Mouse (Mus musculus) kidney, postnatal 36 days (tissue): ENCODE data around the gene Metap1.
"Not testable (repeated sequence)": the region's sequence is repeated elsewhere in the genome, so short reads cannot be mapped to it uniquely, and the experiment has no call there.

Experiments used
- DNase-seq, 2 experiments: peaks; one replicate each; pipeline ENCODE4 v3.0.0; 2021 to 2022; ENCODE audit warnings: mixed read lengths in 2 of 2

Gene Metap1

DNA sequence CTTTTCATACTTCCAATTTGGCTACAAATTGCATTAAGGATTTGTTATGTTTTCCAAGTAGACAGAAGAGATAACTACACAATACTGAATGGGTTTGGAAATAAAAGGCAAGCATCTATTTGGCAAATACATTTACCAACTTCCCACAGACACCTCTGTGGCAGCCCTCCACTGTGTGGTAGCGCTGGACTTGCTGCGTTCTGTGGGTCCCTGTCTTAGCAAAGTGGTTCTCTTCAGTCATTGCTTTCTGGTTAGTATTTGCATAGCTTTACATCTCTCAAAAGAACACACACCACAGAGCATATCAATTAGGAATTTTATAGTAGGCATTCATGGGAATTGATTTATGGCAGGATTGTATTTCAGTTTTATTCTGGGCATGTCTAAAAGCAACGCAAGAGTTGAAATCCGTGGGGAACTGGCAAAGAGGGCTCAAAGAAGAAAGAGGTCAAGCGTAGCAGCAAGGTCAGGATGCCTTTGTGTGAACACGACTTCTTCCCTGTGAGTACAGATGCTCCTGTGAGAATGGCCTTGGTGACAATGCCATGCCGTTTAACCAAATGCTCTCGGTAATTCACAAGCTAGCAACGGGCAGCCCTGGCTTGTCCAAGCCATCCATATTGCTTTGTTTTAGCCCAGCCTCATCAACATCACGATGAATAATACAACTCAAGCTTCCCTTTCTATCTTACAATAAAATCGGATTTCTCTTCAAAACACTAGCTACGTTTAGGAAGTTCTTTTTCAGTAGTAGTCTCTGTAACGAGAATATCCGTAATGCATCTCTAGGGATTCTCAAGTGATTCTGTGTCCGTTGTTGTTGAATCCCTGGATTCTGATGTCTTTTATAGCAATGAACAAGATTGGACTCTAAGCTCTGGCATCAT lies 10.8 kb upstream of the Metap1 start:
- no peak for DNase-seq

DNA sequence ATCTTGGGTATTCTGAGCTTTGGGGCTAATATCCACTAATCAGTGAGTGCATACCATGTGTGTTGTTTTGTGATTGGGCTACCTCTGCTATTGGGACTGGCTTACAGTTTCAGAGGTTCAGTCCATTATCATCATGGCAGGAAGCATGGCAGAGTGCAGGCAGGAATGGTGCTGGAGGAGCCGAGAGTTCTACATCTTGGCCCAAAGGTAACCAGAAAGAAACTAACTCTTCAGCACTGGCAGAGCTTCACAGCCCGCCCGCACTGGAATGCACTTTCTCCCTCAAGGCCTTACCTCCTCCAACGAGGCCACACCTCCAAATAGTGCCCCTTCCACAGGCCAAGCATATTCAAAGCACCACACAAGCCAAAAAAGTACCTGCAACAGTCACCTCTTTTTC lies 9.4 kb upstream of the Metap1 start:
- no peak for DNase-seq

DNA sequence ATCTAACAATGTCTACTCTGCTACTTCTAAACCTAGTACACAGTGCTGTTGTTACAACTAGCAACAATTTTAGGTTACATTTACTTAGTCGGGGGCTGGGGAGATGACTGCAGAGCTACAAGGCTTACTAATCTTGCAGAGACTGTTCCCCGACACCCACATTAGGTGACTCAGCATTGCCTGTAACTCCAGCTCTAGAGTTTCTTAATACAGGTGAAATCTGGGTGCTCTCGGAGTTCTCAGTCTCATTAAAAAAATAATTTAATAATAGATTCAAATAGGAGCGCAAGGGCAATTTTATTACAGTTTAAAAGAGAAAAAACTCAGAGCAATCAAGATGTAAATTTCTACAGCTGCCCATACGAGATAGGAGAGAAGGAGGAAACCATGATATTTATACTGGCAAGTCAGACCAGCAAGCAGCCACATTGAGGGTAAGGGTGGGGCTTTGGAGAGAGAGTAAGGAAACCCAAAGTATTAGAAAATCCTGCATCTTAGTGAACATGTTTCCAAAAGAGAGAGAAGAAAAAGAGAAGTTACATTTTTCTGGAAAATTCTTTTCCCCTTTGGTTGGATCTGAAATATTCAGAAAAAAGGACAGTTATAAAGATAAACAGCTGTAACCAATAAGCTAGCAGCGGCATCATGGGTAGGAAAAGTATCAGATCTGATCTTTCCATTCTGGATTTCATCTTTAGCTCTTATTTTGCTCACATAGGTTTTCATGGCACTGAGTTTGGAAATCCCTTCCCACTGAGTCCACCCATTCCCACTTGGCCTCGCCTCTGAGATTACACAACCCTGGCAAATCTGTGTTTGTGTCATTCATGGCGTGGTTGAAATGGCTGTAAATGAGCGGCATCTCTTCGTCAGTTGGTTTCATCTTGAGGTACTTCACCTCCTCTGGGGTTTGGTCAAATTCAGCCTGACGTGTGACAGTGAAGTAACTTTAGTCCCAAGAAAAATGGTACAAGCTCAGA lies 6.1 kb upstream of the Metap1 start:
- no peak for DNase-seq

DNA sequence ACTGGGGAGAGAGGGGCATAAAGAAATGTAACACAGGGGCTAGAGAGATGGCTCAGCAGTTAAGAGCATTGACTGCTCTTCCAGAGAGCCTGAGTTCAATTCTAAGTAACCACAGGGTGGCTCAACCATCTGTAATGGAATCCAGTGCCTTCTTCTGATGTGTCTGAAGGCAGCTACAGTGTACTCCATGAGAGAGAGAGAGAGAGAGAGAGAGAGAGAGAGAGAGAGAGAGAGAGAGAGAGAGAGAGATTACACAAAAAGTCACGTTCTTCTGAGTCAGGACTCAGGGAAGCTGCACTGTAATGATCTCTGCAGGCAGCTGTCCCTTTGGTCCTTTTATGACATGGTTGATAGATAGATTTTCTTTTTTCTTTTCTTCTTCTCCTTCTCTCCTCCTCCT lies 5.2 kb upstream of the Metap1 start:
- DNase-seq: no peak

DNA sequence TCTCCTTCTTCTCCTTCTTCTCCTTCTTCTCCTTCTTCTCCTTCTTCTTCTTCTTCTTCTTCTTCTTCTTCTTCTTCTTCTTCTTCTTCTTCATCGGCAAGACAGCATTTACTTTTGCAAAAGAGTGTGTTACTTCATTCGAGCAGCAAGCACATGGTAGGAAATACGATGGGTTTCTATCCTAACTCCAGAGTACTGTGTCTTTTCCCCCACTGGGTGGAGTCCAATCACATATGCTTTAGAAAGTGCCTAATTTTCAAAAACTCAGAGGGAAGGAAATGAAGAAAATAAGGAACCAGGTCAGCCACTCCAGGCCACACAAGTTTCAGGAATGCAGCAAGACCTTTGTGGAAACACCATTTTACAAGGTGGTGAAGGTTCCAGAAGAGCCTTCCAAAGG lies 4.4 kb upstream of the Metap1 start:
- DNase-seq: no peak

DNA sequence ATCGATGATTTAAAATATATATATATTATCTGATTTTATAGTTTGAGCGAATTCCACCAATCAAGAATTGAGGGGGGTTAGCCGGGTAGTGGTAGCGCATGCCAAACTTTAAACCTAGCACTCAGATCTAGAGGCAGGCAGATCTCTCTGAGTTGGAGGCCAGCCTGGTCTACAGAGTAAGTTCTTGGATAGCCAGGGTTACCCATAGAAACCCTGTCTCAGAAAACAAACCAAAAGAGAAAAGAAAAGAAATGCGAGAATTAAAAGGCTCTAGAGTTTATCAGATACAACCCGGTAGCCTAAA lies 671 bp upstream of the Metap1 start:
- DNase-seq: no peak

DNA sequence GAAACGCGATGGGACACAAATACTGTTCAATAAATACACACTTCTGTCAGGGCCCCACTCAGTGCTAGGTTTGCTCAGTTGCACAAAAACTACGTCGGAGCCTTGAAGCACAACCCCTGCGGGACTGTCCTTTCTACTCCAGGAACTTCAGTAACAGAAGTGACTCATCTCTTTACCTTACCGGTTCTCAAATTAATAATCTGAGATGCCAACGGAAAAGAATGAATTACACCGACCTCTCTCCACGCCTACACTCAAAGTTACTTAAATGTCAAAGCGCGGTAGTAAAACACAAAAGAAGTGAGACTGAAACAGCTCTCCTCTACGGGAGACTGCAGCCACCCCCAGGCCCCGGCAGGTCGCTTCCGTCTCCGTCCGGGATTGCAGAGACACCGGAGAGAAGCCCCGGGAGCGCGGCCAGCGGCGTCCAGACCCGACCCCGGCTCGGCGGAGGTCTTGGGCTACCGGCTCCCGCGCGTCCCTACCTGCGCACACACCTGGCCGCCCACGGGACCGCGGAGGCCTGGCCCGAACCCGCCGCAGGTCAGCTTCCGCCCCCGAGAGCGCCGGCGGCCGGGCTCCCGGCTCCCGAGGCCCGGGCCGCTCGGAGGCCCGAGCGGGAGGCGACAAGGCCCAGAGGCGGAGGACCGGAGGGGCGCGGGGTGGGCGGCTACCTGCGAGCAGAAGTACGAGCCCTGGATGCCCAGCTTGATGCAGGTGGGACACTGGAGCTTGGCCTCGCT lies 560 bp downstream of the Metap1 start:
- DNase-seq: no peak

DNA sequence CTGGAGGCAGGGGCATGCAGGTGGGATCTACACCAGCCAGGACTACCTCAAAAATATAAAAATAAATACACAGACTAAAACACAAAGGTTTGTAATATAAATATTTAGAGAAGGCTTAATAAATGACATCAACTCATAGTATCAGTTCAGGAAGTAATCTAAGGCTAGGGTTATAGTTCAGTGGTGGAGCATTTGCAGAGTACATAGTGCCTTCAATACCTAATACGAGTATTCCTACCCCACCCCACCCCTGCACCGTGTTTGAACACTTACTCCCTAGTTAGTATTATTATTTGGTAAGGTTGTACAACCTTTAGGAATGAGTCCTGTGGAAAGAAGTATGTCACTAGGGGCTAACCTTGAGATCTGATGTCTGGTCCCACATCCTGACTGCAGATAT lies 6.1 kb downstream of the Metap1 start:
- DNase-seq: no peak

DNA sequence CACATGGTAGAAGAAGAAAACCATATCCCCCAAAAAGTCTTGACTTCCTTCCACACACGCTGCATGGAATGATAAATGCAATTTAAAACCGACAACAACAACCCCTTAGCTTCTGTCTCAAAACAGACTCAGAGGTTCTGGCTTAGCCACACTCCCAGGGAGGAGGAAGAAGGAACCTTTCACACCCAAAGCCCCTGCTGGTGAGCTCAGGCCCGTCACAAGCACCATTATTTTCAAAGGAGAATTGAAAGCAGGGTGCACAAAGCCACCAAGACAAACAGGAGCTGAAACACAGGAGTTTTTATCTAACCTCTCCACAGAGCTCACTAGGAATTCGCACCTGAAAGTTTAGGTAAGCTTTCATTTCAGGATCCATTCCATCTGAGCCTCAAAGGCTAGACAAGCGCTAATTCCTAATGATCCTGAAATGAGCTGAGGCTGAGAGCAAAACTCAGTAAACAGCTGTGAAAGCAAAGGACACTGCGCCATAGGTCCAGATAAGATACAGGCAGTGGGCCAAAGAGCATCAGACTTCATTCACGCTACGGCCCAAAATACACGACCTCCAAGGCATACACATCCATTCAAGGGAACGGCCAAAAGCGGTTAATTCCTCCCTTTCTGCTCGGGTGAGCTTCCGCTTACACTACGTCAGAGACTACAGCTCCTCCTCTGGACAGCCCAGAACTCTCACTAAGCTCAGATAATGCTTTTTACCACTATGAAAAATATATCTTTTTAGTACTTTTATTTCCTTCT lies 7.6 kb downstream of the Metap1 start:
- no peak for DNase-seq

DNA sequence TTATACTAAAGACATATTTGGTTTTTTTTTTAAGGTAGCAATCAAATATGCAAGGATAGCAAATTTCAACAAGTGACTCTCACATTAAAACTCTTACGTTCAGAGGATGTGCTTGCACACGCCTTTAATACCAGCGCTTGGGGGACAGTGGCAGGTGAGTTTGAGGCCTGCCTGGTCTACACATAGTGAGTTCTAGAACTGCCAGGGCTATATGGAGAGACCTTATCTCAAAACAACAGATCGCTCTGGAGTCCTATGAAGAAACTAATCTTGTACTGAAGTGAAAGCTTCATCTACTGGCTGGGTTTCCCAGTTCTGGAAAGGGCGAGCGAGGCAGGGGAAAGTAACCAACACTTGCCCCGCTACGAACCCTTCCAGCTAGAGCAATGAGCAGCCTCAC lies 9.8 kb downstream of the Metap1 start:
- no peak for DNase-seq

DNA sequence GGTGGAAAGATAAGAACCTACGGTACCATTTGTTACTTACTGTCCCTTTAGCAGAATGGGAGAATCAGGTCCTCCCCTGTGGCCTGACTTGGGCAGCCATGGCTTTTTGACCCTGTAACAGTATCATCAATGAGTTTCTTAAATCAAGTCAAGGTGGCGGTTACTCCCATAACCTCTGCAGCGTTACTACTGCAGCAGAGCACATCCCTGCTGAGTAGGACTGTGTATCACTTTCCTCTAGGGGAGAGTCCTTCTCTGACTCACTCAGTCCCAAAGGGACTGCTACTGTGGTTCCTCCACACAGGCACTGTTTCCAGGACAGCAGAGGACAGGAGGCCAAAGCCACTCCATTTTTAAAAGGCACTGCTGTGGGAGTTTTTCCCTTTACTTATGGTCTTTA lies 18.2 kb downstream of the Metap1 start:
- DNase-seq: no peak

DNA sequence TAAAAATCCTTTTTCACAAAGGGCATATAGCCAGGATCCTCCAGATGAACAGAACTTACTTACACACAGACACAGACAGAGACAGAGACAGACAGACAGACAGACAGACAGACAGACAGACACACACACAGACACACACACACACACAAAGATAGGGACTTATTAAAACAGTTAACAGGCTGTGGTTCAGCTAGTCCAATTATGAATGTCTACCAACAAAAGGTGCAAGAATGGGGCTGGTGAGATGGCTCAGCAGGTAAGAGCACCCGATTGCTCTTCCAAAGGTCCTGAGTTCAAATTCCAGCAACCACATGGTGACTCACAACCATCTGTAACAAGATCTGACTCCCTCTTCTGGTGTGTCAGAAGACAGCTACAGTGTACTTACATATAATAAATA lies 22.7 kb downstream of the Metap1 start:
- not testable (repeated sequence) for DNase-seq

DNA sequence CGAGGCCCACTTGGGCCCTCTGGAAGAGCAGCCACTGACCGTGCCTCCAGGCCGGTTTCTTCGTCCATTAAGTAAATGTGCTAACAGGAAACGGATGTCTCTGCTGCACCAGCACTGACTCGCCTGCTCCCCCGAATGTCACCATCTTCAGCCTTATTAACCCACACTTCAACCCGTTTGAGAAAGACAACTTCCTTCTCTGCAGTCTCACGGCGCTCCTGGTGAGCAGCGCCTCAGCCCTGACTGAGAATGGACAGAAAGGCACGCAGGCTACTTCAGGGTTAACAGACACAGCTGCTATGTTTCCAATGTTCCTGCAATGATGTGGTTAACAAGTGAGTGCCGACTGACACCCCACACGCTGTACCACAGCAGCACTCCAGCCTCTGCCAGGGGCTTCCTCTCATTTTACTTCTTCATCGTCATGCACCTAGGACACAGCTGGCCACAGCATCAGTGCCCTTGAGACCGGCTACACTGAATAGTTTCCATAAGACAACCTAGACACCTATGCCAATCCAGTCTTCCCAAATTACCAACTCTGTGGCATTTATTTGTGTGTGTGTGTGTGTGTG lies 24.7 kb downstream of the Metap1 start:
- no peak for DNase-seq

DNA sequence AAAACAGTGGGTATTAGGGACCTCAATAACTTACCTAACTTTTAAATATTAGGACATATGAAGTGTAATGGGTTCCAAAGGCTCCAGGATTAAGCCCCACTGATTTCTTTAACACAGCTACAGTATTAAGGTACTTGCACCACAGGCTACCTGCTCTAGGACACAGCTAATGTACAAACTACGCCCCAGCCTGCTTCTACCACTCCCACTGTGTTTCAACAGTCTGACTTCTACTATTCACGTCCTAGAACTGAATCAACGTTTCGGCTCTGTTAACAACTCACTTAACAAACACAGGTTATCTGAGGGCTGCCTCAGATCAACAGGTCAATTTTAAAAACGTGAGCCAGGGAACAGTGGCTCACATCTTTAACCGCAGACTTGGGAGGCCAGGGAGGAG lies 25.5 kb downstream of the Metap1 start:
- no peak for DNase-seq

DNA sequence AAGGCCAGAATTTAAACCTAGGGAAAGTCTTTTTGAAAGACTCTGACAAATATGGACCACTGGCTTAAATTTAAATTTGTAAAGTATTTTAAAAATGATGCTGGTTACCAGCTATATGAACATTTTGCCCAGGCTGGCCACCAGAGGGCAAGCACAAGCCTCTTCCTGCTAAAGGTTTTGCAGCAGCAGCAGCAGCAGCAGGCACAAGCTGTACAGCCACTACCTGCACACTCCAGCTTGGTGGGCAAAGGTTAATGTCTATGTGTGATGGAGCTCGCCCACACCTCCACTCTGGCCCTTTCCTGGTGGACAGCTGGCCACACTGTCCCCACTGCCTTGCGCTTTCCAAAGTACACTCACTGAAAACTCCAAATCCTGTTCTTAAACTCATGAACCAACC lies 26.2 kb downstream of the Metap1 start:
- DNase-seq: peak; percentile 51 to 66

DNA sequence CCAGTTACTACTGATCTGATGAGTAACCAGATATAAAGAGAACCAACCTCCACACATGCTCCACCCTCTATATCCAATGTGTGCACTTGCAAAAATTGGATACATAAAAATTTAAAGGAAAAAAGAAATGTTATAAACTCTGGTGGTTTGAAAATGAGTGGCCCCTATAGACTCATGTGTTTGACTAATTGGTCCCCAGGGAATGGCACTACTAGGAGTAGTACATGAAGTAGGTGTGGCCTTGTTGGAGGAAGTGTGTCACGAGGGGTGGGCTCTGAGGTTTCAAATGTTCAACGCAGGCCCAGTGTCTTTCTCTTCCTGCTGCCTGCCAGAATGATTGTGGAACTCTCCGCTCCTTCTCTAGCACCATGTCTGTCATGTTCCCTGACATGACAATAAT lies 27.5 kb downstream of the Metap1 start:
- DNase-seq: no peak

DNA sequence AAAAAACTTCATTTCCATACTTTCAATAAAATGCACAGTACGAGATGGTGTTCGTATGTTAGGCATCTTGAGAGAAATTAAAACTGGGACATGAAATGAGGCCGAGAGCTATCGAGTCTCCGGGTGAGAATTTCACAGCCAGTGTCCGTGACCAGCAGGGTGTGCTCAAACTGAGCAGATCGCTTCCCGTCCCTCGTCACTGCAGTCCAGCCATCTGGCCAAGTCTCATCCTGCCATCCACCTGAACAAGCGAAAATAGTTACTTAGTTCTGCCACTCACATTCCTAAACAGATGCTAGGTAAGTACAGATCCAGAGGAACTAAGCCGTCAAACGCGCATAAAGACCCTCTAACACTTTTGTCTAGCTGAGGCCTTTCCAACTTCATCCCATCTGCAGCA lies 29.1 kb downstream of the Metap1 start:
- DNase-seq: no peak

DNA sequence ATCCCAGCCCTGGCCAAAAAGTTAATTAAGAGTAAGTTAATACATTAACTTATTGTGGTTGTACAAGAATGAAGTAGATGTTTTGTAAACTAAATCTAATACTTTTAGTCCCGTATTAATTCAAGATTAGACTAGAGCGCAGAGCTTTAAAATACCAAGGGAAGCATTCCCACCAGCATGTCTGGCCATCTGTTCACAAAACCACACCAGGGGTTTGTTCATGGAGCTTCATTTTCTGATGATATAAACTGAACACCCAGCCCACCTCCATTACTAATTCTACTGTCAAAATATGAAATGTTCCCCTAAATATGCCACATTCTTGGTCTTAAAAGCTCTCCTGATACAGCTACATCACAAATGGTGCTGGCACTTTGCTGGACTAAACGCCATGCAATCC lies 30.9 kb downstream of the Metap1 start:
- no peak for DNase-seq

DNA sequence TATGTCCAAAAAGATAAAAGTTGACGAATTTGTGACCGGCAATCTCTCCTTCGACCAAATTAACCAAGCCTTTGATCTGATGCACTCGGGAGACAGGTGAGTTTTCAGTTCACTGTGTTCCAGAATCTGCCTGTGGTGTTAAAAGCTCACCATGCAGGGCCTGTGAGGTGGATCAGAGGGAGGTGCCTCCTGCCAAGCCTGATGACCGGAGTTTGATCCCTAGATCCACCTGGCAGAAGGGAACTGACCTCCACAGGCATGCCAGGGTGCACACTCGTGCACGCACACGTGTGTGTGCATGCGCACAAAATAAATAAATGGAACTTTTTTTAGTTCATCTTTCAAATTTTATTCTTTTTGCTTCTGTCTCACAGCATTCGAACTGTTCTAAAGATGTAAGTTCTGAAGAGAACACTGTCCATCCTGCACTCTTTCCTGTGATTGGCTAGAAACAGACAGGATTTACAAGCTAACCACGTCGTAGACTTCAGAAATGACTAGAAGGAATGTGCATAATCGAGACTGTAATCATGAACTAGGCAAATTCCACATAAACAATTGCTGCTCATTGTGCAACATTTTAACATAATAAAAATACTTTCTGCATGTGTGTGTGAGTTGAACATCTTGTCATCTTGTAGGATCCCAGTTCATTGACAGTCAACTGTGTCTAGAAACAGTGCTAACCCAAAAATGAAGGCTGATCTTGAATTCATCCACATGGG lies 34.4 kb downstream of the Metap1 start:
- DNase-seq: peak; percentile 31 to 51

DNA sequence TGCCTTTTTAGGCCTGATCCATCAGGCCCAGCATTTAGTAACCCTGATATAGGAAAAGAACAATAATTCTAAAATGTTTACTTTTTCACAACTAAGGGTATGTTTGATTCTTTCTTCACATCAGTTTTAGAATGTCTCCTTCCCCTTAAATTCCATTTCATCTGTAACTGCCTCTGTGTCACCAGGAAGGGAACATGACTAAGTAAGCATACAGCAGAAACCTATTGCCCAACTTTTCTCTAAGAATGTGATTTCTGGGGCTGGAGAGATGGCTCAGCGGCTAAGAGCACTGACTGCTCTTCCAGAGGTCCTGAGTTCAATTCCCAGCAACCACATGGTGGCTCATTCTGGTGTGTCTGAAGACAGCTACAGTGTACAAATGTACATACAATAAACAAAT lies 35.1 kb downstream of the Metap1 start:
- no peak for DNase-seq

DNA sequence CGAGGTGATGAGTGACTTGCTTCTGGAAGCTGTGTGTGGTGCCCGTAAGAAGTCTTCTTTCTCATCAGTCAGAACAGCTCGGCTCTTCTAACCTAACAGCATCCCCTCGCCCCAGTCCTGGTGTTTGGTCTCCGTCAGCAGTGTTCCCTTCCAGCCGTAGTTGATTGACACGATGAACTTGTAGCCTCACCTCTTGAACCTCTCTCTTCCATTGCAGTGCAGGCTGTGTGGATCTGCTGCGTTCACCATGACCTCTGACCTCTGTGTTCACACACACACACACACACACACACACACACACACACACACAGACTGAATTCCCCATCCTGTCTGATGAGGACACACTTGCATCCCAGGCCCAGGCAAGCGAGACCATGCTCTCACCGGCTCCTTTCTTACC lies 37.1 kb downstream of the Metap1 start:
- no peak for DNase-seq
